Mouse (Mus musculus): ENCODE data around the gene Mrgprh. TPM values are rescaled to one million over a fixed set of nuclear protein-coding genes. Genes with fewer than 3 reads are reported as not detected.

Gene Mrgprh
- polyA plus RNA-seq (2015; fragmentation: Nextera tagmentation; extraction: Ambion mirVana), result not detected in 2 replicates

GRCm38 (mm10) chr17:12875734-12876133 lies at the start of gene Mrgprh:
TSS of gene Mrgprh (plus strand) at chr17:12876034.
- no peak within 1 kb of the TSS for H3K4me3 ChIP-seq (replicated peaks; ENCODE audit: low read length)
- H3K4me1 ChIP-seq (replicated peaks; ENCODE audit: control insufficient read depth, insufficient read depth, low read length), result peaks cover 3% of the 10 kb centered on the region; the same call in 1 of the 2 replicates
- 76% methylated on average over 5 of the region's 5 CpGs for WGBS
- H3K4me2 ChIP-seq (ENCODE audit: low read length), result no peak within 1 kb of the TSS
- H3K9me3 ChIP-seq (ENCODE audit: control insufficient read depth, low read length), result no peaks in the 10 kb centered on the region
- no peak within 1 kb of the TSS for H3K9ac ChIP-seq (replicated peaks; ENCODE audit: low read depth, low read length)
- no peak within 1 kb of the TSS for H3K27ac ChIP-seq (ENCODE audit: low read length)
- no peak for ATAC-seq
- H3K36me3 ChIP-seq (ENCODE audit: control insufficient read depth, insufficient read depth), result no peaks in the 10 kb centered on the region
- no peaks in the 10 kb centered on the region for H3K27me3 ChIP-seq (replicated peaks; ENCODE audit: control insufficient read depth, insufficient read depth, low read length)

- Histone ChIP-seq H3K27ac (ENCODE audit: low read length) (no peak overlapping the region), H3K27me3 (replicated peaks; ENCODE audit: control insufficient read depth, insufficient read depth, low read length) (no peaks in the 10 kb centered on the region), H3K4me2 (ENCODE audit: low read length) (no peak overlapping the region), H3K4me1 (replicated peaks; ENCODE audit: control insufficient read depth, insufficient read depth, low read length) (no peaks in the 10 kb centered on the region), H3K9ac (replicated peaks; ENCODE audit: low read depth, low read length) (no peak overlapping the region), H3K36me3 (ENCODE audit: control insufficient read depth, insufficient read depth) (no peaks in the 10 kb centered on the region), H3K9me3 (ENCODE audit: control insufficient read depth, low read length) (no peaks in the 10 kb centered on the region), H3K4me3 (replicated peaks; ENCODE audit: low read length) (no peak overlapping the region)
- 73% methylated on average over 5 of the region's 5 CpGs for WGBS
- ATAC-seq, result no peak
Observed at GRCm38 (mm10) chr17:12830351-12830750, 45.5 kb upstream of the Mrgprh start.

GRCm38 (mm10) chr17:12832231-12832630 lies 43.6 kb upstream of the Mrgprh start:
- WGBS, result 85% methylated on average over 3 of the region's 3 CpGs

DNA sequence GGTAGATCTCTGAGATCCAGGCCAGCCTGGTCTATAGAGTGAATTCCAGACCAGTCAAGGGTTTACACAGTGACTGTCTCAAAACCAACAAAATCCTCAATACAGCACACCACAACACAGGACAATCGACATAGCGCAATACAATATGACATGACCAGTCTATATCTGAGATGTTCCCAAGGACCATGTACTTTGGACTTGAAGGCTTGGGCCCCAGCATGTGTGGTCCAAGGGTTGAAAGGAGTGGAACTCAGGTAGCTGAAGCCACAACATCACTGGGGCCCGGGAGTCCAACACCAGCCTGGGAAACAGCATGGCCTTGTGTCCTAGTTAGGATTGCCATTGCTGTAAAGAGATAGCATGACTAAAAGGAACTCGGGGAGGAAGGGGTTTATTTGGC lies 43.2 kb upstream of the Mrgprh start:
- Histone ChIP-seq H3K4me2 (ENCODE audit: low read length) (no peak overlapping the region), H3K4me3 (replicated peaks; ENCODE audit: low read length) (no peak overlapping the region), H3K27me3 (replicated peaks; ENCODE audit: control insufficient read depth, insufficient read depth, low read length) (no peaks in the 10 kb centered on the region), H3K4me1 (replicated peaks; ENCODE audit: control insufficient read depth, insufficient read depth, low read length) (no peaks in the 10 kb centered on the region), H3K27ac (ENCODE audit: low read length) (no peak overlapping the region), H3K36me3 (ENCODE audit: control insufficient read depth, insufficient read depth) (no peaks in the 10 kb centered on the region), H3K9ac (replicated peaks; ENCODE audit: low read depth, low read length) (no peak overlapping the region), H3K9me3 (ENCODE audit: control insufficient read depth, low read length) (no peaks in the 10 kb centered on the region)
- ATAC-seq, result no peak
- WGBS, result 93% methylated on average over 4 of the region's 4 CpGs

More at GRCm38 (mm10) chr17:12832231-12832630, 43.6 kb upstream of the Mrgprh start:
- Histone ChIP-seq H3K27me3 (replicated peaks; ENCODE audit: control insufficient read depth, insufficient read depth, low read length) (no peaks in the 10 kb centered on the region), H3K27ac (ENCODE audit: low read length) (no peak overlapping the region), H3K4me1 (replicated peaks; ENCODE audit: control insufficient read depth, insufficient read depth, low read length) (no peaks in the 10 kb centered on the region), H3K36me3 (ENCODE audit: control insufficient read depth, insufficient read depth) (no peaks in the 10 kb centered on the region), H3K4me3 (replicated peaks; ENCODE audit: low read length) (no peak overlapping the region), H3K9me3 (ENCODE audit: control insufficient read depth, low read length) (no peaks in the 10 kb centered on the region), H3K9ac (replicated peaks; ENCODE audit: low read depth, low read length) (no peak overlapping the region), H3K4me2 (ENCODE audit: low read length) (no peak overlapping the region)
- no peak for ATAC-seq

DNA sequence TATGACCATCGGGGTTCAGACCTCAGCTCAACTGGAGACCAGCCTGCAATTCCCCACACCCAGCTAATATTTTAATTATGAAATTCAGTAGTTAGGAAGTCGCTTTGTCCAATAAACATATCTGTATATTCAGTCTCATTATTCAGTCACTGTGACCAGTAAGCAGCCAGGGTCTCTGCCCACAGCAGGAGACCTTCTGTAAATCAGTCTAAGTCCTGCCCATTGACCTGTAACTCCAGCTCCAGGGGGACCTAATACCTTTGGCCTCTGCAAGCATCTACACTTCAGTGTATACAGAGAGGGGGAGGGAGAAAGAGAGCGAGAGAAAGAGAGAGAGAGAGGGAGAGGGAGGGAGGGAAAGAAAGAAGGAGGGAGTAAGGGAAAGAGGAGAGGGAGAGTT lies 41.5 kb upstream of the Mrgprh start:
- 74% methylated on average over 3 of the region's 3 CpGs for WGBS
- ATAC-seq, result no peak
- no peak overlapping the region for H3K9ac ChIP-seq (replicated peaks; ENCODE audit: low read depth, low read length)

DNA sequence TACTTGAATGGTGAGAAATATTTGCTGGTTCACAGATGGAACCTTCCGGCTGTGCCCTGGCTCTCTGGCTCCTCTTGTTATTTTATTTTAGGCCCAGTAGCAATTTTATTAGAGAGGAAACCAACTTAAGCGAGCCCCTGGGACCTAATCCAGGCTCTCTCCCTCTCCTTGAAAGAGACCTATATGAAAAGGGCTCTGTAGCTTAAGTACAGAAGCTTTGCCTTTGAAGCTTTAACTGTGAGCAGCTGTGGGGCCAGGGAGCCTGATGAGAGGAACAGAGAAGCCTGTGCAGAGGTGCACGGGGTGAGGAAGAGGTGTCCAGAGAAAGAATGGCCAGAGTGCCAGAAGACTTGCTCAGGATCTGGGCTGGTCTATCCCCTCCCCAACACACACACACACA lies 41.0 kb upstream of the Mrgprh start:
- 69% methylated on average over 3 of the region's 3 CpGs for WGBS
- ATAC-seq, result no peak

More for the DNA sequence above, 41.5 kb upstream of the Mrgprh start:
- Histone ChIP-seq H3K36me3 (ENCODE audit: control insufficient read depth, insufficient read depth) (no peaks in the 10 kb centered on the region), H3K4me2 (ENCODE audit: low read length) (no peak overlapping the region), H3K4me1 (replicated peaks; ENCODE audit: control insufficient read depth, insufficient read depth, low read length) (no peaks in the 10 kb centered on the region), H3K27ac (ENCODE audit: low read length) (no peak overlapping the region), H3K9me3 (ENCODE audit: control insufficient read depth, low read length) (no peaks in the 10 kb centered on the region), H3K4me3 (replicated peaks; ENCODE audit: low read length) (no peak overlapping the region), H3K27me3 (replicated peaks; ENCODE audit: control insufficient read depth, insufficient read depth, low read length) (no peaks in the 10 kb centered on the region)

DNA sequence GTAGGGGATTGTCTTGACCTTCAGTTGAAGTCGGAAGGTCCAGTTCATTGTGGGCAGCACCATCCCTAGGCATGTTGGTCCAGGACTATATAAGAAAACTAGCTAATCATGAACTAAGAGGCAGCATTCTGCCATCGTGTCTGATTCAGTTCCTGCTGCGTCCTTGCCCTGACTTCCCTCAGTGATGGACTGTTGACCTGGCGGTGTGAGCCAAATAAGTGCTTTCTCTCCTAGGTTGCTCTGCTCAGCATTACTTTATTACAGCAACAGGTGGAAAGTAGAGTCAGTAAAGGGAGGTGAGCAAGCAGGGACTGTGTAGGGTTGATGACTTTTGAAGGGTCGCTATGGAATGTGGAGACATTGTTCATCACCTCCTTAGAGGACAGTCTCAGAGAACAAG lies 40.1 kb upstream of the Mrgprh start:
- no peaks in the 10 kb centered on the region for H3K36me3 ChIP-seq (ENCODE audit: control insufficient read depth, insufficient read depth)
- 88% methylated on average over 5 of the region's 5 CpGs for WGBS
- no peaks in the 10 kb centered on the region for H3K27me3 ChIP-seq (replicated peaks; ENCODE audit: control insufficient read depth, insufficient read depth, low read length)
- H3K9ac ChIP-seq (replicated peaks; ENCODE audit: low read depth, low read length), result no peak overlapping the region
- no peak overlapping the region for H3K4me3 ChIP-seq (replicated peaks; ENCODE audit: low read length)
- H3K9me3 ChIP-seq (ENCODE audit: control insufficient read depth, low read length), result no peaks in the 10 kb centered on the region
- no peak overlapping the region for H3K27ac ChIP-seq (ENCODE audit: low read length)
- no peaks in the 10 kb centered on the region for H3K4me1 ChIP-seq (replicated peaks; ENCODE audit: control insufficient read depth, insufficient read depth, low read length)
- ATAC-seq, result no peak
- no peak overlapping the region for H3K4me2 ChIP-seq (ENCODE audit: low read length)

More for the DNA sequence above, 41.0 kb upstream of the Mrgprh start:
- Histone ChIP-seq H3K4me1 (replicated peaks; ENCODE audit: control insufficient read depth, insufficient read depth, low read length) (no peaks in the 10 kb centered on the region), H3K27ac (ENCODE audit: low read length) (no peak overlapping the region), H3K4me3 (replicated peaks; ENCODE audit: low read length) (no peak overlapping the region), H3K36me3 (ENCODE audit: control insufficient read depth, insufficient read depth) (no peaks in the 10 kb centered on the region), H3K27me3 (replicated peaks; ENCODE audit: control insufficient read depth, insufficient read depth, low read length) (no peaks in the 10 kb centered on the region), H3K4me2 (ENCODE audit: low read length) (no peak overlapping the region), H3K9me3 (ENCODE audit: control insufficient read depth, low read length) (no peaks in the 10 kb centered on the region), H3K9ac (replicated peaks; ENCODE audit: low read depth, low read length) (no peak overlapping the region)

- ATAC-seq, result peak; percentile 85
- H3K9me3 ChIP-seq (ENCODE audit: control insufficient read depth, low read length), result no peaks in the 10 kb centered on the region
- H3K36me3 ChIP-seq (ENCODE audit: control insufficient read depth, insufficient read depth), result no peaks in the 10 kb centered on the region
- no peaks in the 10 kb centered on the region for H3K4me1 ChIP-seq (replicated peaks; ENCODE audit: control insufficient read depth, insufficient read depth, low read length)
- H3K4me3 ChIP-seq (replicated peaks; ENCODE audit: low read length), result no peak overlapping the region
- no peaks in the 10 kb centered on the region for H3K27me3 ChIP-seq (replicated peaks; ENCODE audit: control insufficient read depth, insufficient read depth, low read length)
- peak overlapping the region; percentile 13; the same call in 1 of the 2 replicates for H3K27ac ChIP-seq (ENCODE audit: low read length)
- H3K4me2 ChIP-seq (ENCODE audit: low read length), result no peak overlapping the region
- 57% methylated on average over 10 of the region's 10 CpGs for WGBS
- no peak overlapping the region for H3K9ac ChIP-seq (replicated peaks; ENCODE audit: low read depth, low read length)
Observed at GRCm38 (mm10) chr17:12839475-12840267, 36.2 kb upstream of the Mrgprh start.

- H3K27me3 ChIP-seq (replicated peaks; ENCODE audit: control insufficient read depth, insufficient read depth, low read length), result no peaks in the 10 kb centered on the region
- no peak overlapping the region for H3K4me2 ChIP-seq (ENCODE audit: low read length)
- H3K27ac ChIP-seq (ENCODE audit: low read length), result no peak overlapping the region
- no peak overlapping the region for H3K9ac ChIP-seq (replicated peaks; ENCODE audit: low read depth, low read length)
- 89% methylated on average over 6 of the region's 6 CpGs for WGBS
- no peaks in the 10 kb centered on the region for H3K4me1 ChIP-seq (replicated peaks; ENCODE audit: control insufficient read depth, insufficient read depth, low read length)
- H3K9me3 ChIP-seq (ENCODE audit: control insufficient read depth, low read length), result no peaks in the 10 kb centered on the region
- no peak overlapping the region for H3K4me3 ChIP-seq (replicated peaks; ENCODE audit: low read length)
- ATAC-seq, result no peak
- H3K36me3 ChIP-seq (ENCODE audit: control insufficient read depth, insufficient read depth), result no peaks in the 10 kb centered on the region
Observed at GRCm38 (mm10) chr17:12843826-12844225, 32.0 kb upstream of the Mrgprh start.
